Mouse (Mus musculus): ENCODE results near the gene Tmem238. TPM values are rescaled to one million over a fixed set of nuclear protein-coding genes. Genes with fewer than 3 reads are reported as not detected.

Gene Tmem238
- polyA plus RNA-seq, 1 experiment from 2014 or later: 0.93 TPM

GRCm38 (mm10) chr7:4743354-4743753 is 46.1 kb downstream of the Tmem238 start:
- Histone ChIP-seq H3K9me3 (ENCODE audit: control insufficient read depth, low read length) (no peaks in the 10 kb centered on the region), H3K36me3 (ENCODE audit: control insufficient read depth, insufficient read depth, low read length) (peaks cover 3% of the 10 kb centered on the region; the same call in 1 of the 2 replicates), H3K27ac (ENCODE audit: low read depth, low read length) (no peak overlapping the region), H3K9ac (ENCODE audit: low read depth, low read length) (no peak overlapping the region), H3K4me1 (replicated peaks; ENCODE audit: control insufficient read depth, insufficient read depth, low read length) (peaks cover 12% of the 10 kb centered on the region), H3K4me2 (replicated peaks; ENCODE audit: low read depth, low read length) (no peak overlapping the region), H3K27me3 (ENCODE audit: control insufficient read depth, insufficient read depth, low read length) (no peaks in the 10 kb centered on the region), H3K4me3 (ENCODE audit: low read depth, low read length) (no peak overlapping the region)
- 85% methylated on average over 2 of the region's 2 CpGs for WGBS
- ATAC-seq (ENCODE audit: low FRiP score) (no peak), DNase-seq (ENCODE audit: low spot score) (no peak)

DNA sequence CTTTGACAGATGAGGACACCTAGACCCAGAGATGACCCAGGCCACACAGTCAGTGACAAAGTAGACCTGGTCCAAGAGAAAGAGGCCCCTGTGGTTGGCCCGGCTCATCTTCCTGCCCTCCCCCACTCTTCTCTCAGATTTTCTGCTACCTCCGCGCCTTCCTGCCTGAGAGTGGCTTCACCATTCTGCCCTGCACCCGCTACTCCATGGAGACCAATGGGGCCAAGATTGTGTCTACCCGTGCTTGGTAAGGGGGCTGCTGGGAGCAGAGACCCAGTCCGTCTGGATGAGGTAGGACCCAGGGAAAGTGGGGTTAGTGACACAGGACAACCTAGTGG is 47.0 kb downstream of the Tmem238 start:
- Histone ChIP-seq H3K27me3 (ENCODE audit: control insufficient read depth, insufficient read depth, low read length) (no peaks in the 10 kb centered on the region), H3K36me3 (ENCODE audit: control insufficient read depth, insufficient read depth, low read length) (peaks cover 3% of the 10 kb centered on the region; the same call in 1 of the 2 replicates), H3K9me3 (ENCODE audit: control insufficient read depth, low read length) (no peaks in the 10 kb centered on the region), H3K9ac (ENCODE audit: low read depth, low read length) (no peak overlapping the region), H3K4me3 (ENCODE audit: low read depth, low read length) (no peak overlapping the region), H3K27ac (ENCODE audit: low read depth, low read length) (0 out of 2 replicates have a peak overlapping the region, but pooled peaks have one; percentile 20), H3K4me2 (replicated peaks; ENCODE audit: low read depth, low read length) (no peak overlapping the region), H3K4me1 (replicated peaks; ENCODE audit: control insufficient read depth, insufficient read depth, low read length) (peaks cover 12% of the 10 kb centered on the region)
- 89% methylated on average over 6 of the region's 6 CpGs for WGBS
- DNase-seq (ENCODE audit: low spot score) (no peak), ATAC-seq (ENCODE audit: low FRiP score) (no peak)

GRCm38 (mm10) chr7:4741672-4742481 is 47.6 kb downstream of the Tmem238 start:
- peak overlapping the region; percentile 89 for H3K4me2 ChIP-seq (replicated peaks; ENCODE audit: low read depth, low read length)
- DNase-seq (ENCODE audit: low spot score): no peak
- 81% methylated on average over 21 of the region's 21 CpGs for WGBS
- H3K9ac ChIP-seq (ENCODE audit: low read depth, low read length): peak overlapping the region; percentile 95
- peak overlapping the region; percentile 71; the same call in 1 of the 2 replicates for H3K4me3 ChIP-seq (ENCODE audit: low read depth, low read length)
- peaks cover 12% of the 10 kb centered on the region for H3K4me1 ChIP-seq (replicated peaks; ENCODE audit: control insufficient read depth, insufficient read depth, low read length)
- no peaks in the 10 kb centered on the region for H3K9me3 ChIP-seq (ENCODE audit: control insufficient read depth, low read length)
- H3K27ac ChIP-seq (ENCODE audit: low read depth, low read length): no peak overlapping the region; the same call in 1 of the 2 replicates
- no peak for ATAC-seq (ENCODE audit: low FRiP score)
- no peaks in the 10 kb centered on the region for H3K27me3 ChIP-seq (ENCODE audit: control insufficient read depth, insufficient read depth, low read length)
- H3K36me3 ChIP-seq (ENCODE audit: control insufficient read depth, insufficient read depth, low read length): peaks cover 3% of the 10 kb centered on the region; the same call in 1 of the 2 replicates

DNA sequence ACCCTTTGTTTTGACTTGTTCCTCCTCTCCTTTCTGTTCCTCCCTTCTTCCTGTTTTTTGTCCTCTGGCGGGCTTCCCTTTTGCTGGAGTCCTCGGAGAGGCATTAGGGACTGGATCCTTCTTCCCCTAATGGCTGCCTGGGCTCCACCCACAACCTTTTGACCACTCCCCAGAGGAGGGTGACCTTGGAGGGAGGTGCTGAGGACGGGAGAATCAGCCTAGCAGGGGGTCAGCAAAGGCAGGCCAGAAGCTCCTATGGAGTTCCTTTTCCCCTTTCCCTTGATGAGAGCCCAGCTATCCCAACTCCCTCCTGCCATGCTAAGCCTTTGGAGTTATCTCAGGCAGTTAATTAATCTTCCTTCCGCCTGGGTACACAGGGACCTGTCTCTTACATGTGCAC is 48.3 kb downstream of the Tmem238 start:
- DNase-seq (ENCODE audit: low spot score): peak; percentile 43

DNA sequence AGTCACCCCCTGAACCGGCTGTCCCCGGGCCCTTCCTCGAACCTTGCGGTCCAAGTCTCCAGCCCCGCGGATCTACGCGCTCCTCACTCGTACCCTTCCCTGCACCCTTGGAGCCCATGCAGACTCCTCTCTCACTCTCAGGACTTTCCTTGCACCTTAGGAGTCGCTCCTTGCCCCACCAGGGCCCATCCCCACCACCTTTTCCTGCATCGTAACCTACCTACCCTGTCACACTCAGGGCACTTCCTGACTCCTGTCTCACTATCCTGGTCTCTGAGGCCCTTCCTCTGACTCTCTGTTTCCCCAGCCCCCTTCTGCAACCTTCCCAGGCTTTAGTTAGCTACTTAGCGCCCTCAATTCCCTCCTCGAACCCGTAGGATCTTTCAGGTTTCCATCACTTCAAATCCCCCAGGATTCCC is 49.1 kb downstream of the Tmem238 start:
- H3K27ac ChIP-seq (ENCODE audit: low read depth, low read length): peak overlapping the region; percentile 92
- H3K9ac ChIP-seq (ENCODE audit: low read depth, low read length): peak overlapping the region; percentile 95
- no peaks in the 10 kb centered on the region for H3K9me3 ChIP-seq (ENCODE audit: control insufficient read depth, low read length)
- ATAC-seq (ENCODE audit: low FRiP score) (no peak; the same call in 1 of the 2 replicates), DNase-seq (ENCODE audit: low spot score) (no peak)
- peaks cover 12% of the 10 kb centered on the region for H3K4me1 ChIP-seq (replicated peaks; ENCODE audit: control insufficient read depth, insufficient read depth, low read length)
- no peaks in the 10 kb centered on the region for H3K27me3 ChIP-seq (ENCODE audit: control insufficient read depth, insufficient read depth, low read length)
- WGBS: 0% methylated on average over 13 of the region's 14 CpGs
- H3K4me2 ChIP-seq (replicated peaks; ENCODE audit: low read depth, low read length): peak overlapping the region; percentile 89
- no peaks in the 10 kb centered on the region for H3K36me3 ChIP-seq (ENCODE audit: control insufficient read depth, insufficient read depth, low read length)
- peak overlapping the region; percentile 71 for H3K4me3 ChIP-seq (ENCODE audit: low read depth, low read length)

More for the DNA sequence above, 48.3 kb downstream of the Tmem238 start:
- Histone ChIP-seq H3K36me3 (ENCODE audit: control insufficient read depth, insufficient read depth, low read length) (peaks cover 2% of the 10 kb centered on the region; the same call in 1 of the 2 replicates), H3K27me3 (ENCODE audit: control insufficient read depth, insufficient read depth, low read length) (no peaks in the 10 kb centered on the region), H3K9ac (ENCODE audit: low read depth, low read length) (peak overlapping the region; percentile 95), H3K4me1 (replicated peaks; ENCODE audit: control insufficient read depth, insufficient read depth, low read length) (peaks cover 12% of the 10 kb centered on the region), H3K4me2 (replicated peaks; ENCODE audit: low read depth, low read length) (peak overlapping the region; percentile 89), H3K27ac (ENCODE audit: low read depth, low read length) (peak overlapping the region; percentile 92), H3K9me3 (ENCODE audit: control insufficient read depth, low read length) (no peaks in the 10 kb centered on the region), H3K4me3 (ENCODE audit: low read depth, low read length) (peak overlapping the region; percentile 71)
- no peak for ATAC-seq (ENCODE audit: low FRiP score)
- WGBS: 5% methylated on average over 4 of the region's 4 CpGs

- Histone ChIP-seq H3K27ac (ENCODE audit: low read depth, low read length) (peak within 1 kb of the TSS; percentile 92), H3K4me3 (ENCODE audit: low read depth, low read length) (peak within 1 kb of the TSS; percentile 71), H3K9ac (ENCODE audit: low read depth, low read length) (peak within 1 kb of the TSS; percentile 95), H3K4me1 (replicated peaks; ENCODE audit: control insufficient read depth, insufficient read depth, low read length) (peaks cover 12% of the 10 kb centered on the region), H3K9me3 (ENCODE audit: control insufficient read depth, low read length) (no peaks in the 10 kb centered on the region), H3K4me2 (replicated peaks; ENCODE audit: low read depth, low read length) (peak within 1 kb of the TSS; percentile 89), H3K36me3 (ENCODE audit: control insufficient read depth, insufficient read depth, low read length) (no peaks in the 10 kb centered on the region), H3K27me3 (ENCODE audit: control insufficient read depth, insufficient read depth, low read length) (no peaks in the 10 kb centered on the region)
- DNase-seq (ENCODE audit: low spot score): peak; percentile 97
- ATAC-seq (ENCODE audit: low FRiP score): peak; percentile 98
- under 1% methylated on average over 33 of the region's 44 CpGs for whole genome bisulfite sequencing
Measured at GRCm38 (mm10) chr7:4739544-4740275, 49.7 kb downstream of the Tmem238 start, which contains the start of gene Kmt5c. TSS of gene Kmt5c (plus strand) at chr7:4740115.

DNA sequence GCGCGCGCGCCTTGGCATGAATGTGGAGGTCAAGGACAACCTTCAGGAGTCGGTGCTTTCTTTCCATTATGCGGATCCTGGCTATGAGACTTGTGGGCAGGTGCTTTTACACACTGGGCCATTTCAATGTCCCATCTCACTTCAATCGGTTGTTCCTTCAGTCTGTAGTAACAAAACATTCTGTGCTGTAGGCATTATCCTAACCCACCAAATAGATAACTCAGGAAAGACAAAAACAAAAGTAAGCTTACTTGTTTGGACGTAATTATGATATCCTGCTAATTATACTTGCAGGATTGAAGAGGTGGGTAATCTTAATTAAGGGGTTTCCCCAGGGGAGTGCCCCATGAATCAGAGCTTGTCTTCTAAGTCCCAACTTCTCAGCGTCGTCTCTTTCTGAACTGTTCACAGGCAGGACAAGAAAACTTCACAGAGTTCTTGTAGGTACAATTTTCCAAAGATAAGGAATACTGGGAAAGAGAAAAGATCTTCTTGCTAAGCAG is 50.4 kb downstream of the Tmem238 start:
- no peak overlapping the region for H3K9ac ChIP-seq (ENCODE audit: low read depth, low read length)
- no peaks in the 10 kb centered on the region for H3K9me3 ChIP-seq (ENCODE audit: control insufficient read depth, low read length)
- no peaks in the 10 kb centered on the region for H3K36me3 ChIP-seq (ENCODE audit: control insufficient read depth, insufficient read depth, low read length)
- no peak for DNase-seq (ENCODE audit: low spot score)
- no peak for ATAC-seq (ENCODE audit: low FRiP score)
- H3K4me3 ChIP-seq (ENCODE audit: low read depth, low read length): peak overlapping the region; percentile 25
- peaks cover 12% of the 10 kb centered on the region for H3K4me1 ChIP-seq (replicated peaks; ENCODE audit: control insufficient read depth, insufficient read depth, low read length)
- 57% methylated on average over 10 of the region's 10 CpGs for WGBS
- peak overlapping the region; percentile 58; the same call in 1 of the 2 replicates for H3K27ac ChIP-seq (ENCODE audit: low read depth, low read length)
- no peaks in the 10 kb centered on the region for H3K27me3 ChIP-seq (ENCODE audit: control insufficient read depth, insufficient read depth, low read length)
- peak overlapping the region; percentile 25 for H3K4me2 ChIP-seq (replicated peaks; ENCODE audit: low read depth, low read length)

Measured in hindbrain, embryonic 11.5 days (tissue).